7 mouse cellular contexts compared by ENCODE assay signal in genomic region chr4:134535787-134536151, GRCm38 (mm10). TPM values are rescaled to one million over a fixed set of nuclear protein-coding genes. Genes with fewer than 3 reads are reported as not detected.
DNase-seq lines count a peak whose midpoint lies in the region; ATAC-seq lines count a peak whose summit lies in the region.

No protein-coding gene starts in this region.

- 5% methylated on average over 8 of the region's 8 CpGs for WGBS in embryonic facial prominence, embryonic 14.5 days

- ATAC-seq in embryonic facial prominence, embryonic 14.5 days (ENCODE audit: low read depth): no peak; the same call in 1 of the 2 replicates
- ATAC-seq in monocyte, adult 5-6 weeks (replicated peaks; ENCODE audit: insufficient number of reproducible peaks, low FRiP score, low TSS enrichment, poor library complexity, severe bottlenecking): 0 out of 2 replicates have a peak, but pooled peaks have one; percentile 7

- peak overlapping the region; percentile 98 for H3K4me3 ChIP-seq in embryonic facial prominence, embryonic 14.5 days (ENCODE audit: low read depth, low read length)

- peak; percentile 54 to 88 for DNase-seq in left cerebral cortex, postnatal 14 days (ENCODE audit: low spot score in 2 of 2)
- no peak for DNase-seq in left cerebral cortex, postnatal 4 days
- DNase-seq in adipocyte (ENCODE audit: low spot score): peak; percentile 48
- peak; percentile 64 for DNase-seq in embryonic facial prominence, embryonic 14.5 days (ENCODE audit: low spot score)
- DNase-seq in kidney, postnatal 14 days: peak; percentile 30
- DNase-seq in frontal cortex, postnatal 10 days (ENCODE audit: low spot score in 2 of 2): no peak

- intact Hi-C loops in left cerebral cortex, postnatal 14 days (cut with DNase I): no loop called here
- intact Hi-C loops in left cerebral cortex, postnatal 4 days (cut with DNase I): loop anchor here (5.0 kb wide), 1 partner anchor 257 kb away; no protein-coding TSS in a partner anchor

- H3K9me3 ChIP-seq in embryonic facial prominence, embryonic 14.5 days (ENCODE audit: control insufficient read depth, low read length): no peaks in the 10 kb centered on the region

- peaks cover 40% of the 10 kb centered on the region for H3K36me3 ChIP-seq in embryonic facial prominence, embryonic 14.5 days (ENCODE audit: control insufficient read depth, insufficient read depth, low read length)

- peaks cover 13% of the 10 kb centered on the region for H3K4me1 ChIP-seq in embryonic facial prominence, embryonic 14.5 days (ENCODE audit: control insufficient read depth, insufficient read depth, low read length)

- peak overlapping the region; percentile 91 for H3K4me2 ChIP-seq in embryonic facial prominence, embryonic 14.5 days (ENCODE audit: low read depth, low read length)

- H3K27ac ChIP-seq in embryonic facial prominence, embryonic 14.5 days (replicated peaks; ENCODE audit: low read depth, low read length): peak overlapping the region; percentile 84

- no peaks in the 10 kb centered on the region for H3K27me3 ChIP-seq in embryonic facial prominence, embryonic 14.5 days (replicated peaks; ENCODE audit: control insufficient read depth, insufficient read depth, low read length)

- peak overlapping the region; percentile 93 for H3K9ac ChIP-seq in embryonic facial prominence, embryonic 14.5 days (ENCODE audit: low read depth, low read length)

RNA-seq across cellular contexts. Expression of gene Mtfr1l, which starts 0.6 kb away (rescaled TPM):
- 10 to 100 TPM; 69.4 to 71.9 TPM for total RNA-seq in left cerebral cortex, postnatal 14 days (2021)
- 100 to 1,000 TPM in 1 of 2 experiments, 10 to 100 TPM in 1; 99.4 to 102 TPM for total RNA-seq in left cerebral cortex, postnatal 4 days (2021)
- polyA plus RNA-seq in embryonic facial prominence, embryonic 14.5 days (2014; fragmentation: Nextera tagmentation; extraction: Ambion mirVana): 126 and 137 TPM in 2 replicates
- 35.4 to 39.0 TPM (median 37.6 TPM) in 3 replicates for total RNA-seq in monocyte, adult 5-6 weeks (2017)

RNA-seq across cellular contexts. Expression of gene Selenon, which starts 16.2 kb away (rescaled TPM):
- 10 to 100 TPM; 19.2 to 20.1 TPM for total RNA-seq in left cerebral cortex, postnatal 14 days (2021)
- 10 to 100 TPM; 30.2 to 30.4 TPM for total RNA-seq in left cerebral cortex, postnatal 4 days (2021)
- 22.8 and 24.7 TPM in 2 replicates for polyA plus RNA-seq in embryonic facial prominence, embryonic 14.5 days (2014; fragmentation: Nextera tagmentation; extraction: Ambion mirVana)
- total RNA-seq in monocyte, adult 5-6 weeks (2017): 13.0 to 27.3 TPM (median 15.4 TPM) in 3 replicates

RNA-seq across cellular contexts. Expression of gene Aunip, which starts 25.0 kb away (rescaled TPM):
- under 1 TPM; 0.53 to 0.55 TPM for total RNA-seq in left cerebral cortex, postnatal 14 days (2021)
- total RNA-seq in left cerebral cortex, postnatal 4 days (2021): 1 to 10 TPM; 1.4 to 1.8 TPM
- polyA plus RNA-seq in embryonic facial prominence, embryonic 14.5 days (2014; fragmentation: Nextera tagmentation; extraction: Ambion mirVana): 3.9 and 4.4 TPM in 2 replicates
- total RNA-seq in monocyte, adult 5-6 weeks (2017): not detected in 3 replicates

RNA-seq across cellular contexts. Expression of gene Paqr7, which starts 39.3 kb away (rescaled TPM):
- 10 to 100 TPM; 54.6 to 55.8 TPM for total RNA-seq in left cerebral cortex, postnatal 14 days (2021)
- total RNA-seq in left cerebral cortex, postnatal 4 days (2021): 10 to 100 TPM; 30.7 to 31.7 TPM
- 2.0 and 2.3 TPM in 2 replicates for polyA plus RNA-seq in embryonic facial prominence, embryonic 14.5 days (2014; fragmentation: Nextera tagmentation; extraction: Ambion mirVana)
- total RNA-seq in monocyte, adult 5-6 weeks (2017): 2.3 to 9.8 TPM (median 5.0 TPM) in 3 replicates

Comparison
In these comparisons a context has a peak if more than half of its experiments do, and no peak if none do; other contexts are left out.
1. DNase-seq: peak in left cerebral cortex, postnatal 14 days (2 of 2), adipocyte (single experiment), embryonic facial prominence, embryonic 14.5 days (single experiment) and kidney, postnatal 14 days (single experiment); none in left cerebral cortex, postnatal 4 days (single experiment) and frontal cortex, postnatal 10 days (0 of 2).